Mouse (Mus musculus) B cell, adult (primary cell): ENCODE data around the gene Pafah2. TPM values are rescaled to one million over a fixed set of nuclear protein-coding genes. Genes with fewer than 3 reads are reported as not detected.

ENCODE experiments used
- total RNA-seq: library from RNA; stranded (reverse); gene quantifications from 4 replicates; pipeline ENCODE4 v1.2.4, GENCODE M21; 2023; ENCODE audit not compliant: inconsistent age

Pafah2 gene
- total RNA-seq, result 1.9 to 3.3 TPM (median 2.7 TPM) in 4 replicates

DNA sequence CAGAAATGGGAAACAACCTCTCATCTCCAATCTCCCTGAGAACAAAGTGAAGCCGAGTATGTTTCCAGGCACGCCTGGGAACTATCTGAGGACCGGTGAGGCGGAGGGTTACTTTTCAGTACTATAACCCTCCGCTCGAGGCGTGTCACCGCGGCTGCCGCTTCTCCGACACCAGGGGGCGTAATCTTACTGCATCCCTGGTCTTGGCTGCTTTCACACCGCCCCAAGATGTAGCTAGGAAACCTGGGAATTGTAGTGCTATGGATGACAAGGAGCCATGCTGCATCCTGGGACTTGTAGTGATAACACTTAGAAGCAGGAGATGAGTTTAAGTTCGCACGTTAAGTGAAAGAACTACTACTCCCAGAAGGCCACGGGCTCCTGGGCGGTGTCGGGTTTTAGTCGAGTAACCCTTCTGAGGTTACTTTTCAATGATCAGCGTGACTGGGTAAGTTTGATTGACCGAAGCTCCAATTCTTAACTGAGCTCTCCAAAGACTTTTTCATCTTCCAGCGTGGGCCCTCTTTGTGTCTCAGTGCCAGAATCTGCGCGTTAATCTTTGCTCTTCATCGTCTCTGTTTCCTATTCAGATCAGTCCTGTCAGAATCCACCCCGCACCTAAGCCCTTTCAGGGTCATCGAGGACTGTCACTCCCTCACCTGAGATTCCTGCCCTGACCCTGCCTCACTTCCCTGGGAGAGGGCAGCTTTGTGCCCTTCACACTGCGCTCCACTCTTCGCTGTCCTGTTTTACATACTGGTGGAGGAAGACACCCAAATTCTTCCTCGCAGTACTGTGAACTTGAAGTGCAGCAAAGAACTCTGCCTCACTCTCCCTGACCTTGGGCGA is at the start of gene Pafah2:
Gene Pafah2 (plus strand): TSS at position 344 of the 849 bp plus-strand sequence.

GRCm38 (mm10) chr4:134383750-134384149 is 12.4 kb upstream of the Pafah2 start, which contains the start of gene Extl1:
Gene Extl1 (minus strand): TSS chr4:134383850.

GRCm38 (mm10) chr4:134468215-134468575 is 72.1 kb downstream of the Pafah2 start, which contains the start of gene Stmn1:
Gene Stmn1 (plus strand): TSS chr4:134468320.

Other genes with a start within 250 kb of the Pafah2 start
- 13.8 to 21.8 TPM (median 16.7 TPM) in 4 replicates for gene Cep85, start 209.2 kb upstream of the Pafah2 start, total RNA-seq
- gene Gm7534, start 193.3 kb upstream of the Pafah2 start, total RNA-seq, result not detected in 4 replicates
- not detected in 4 replicates for gene Catsper4, start 168.9 kb upstream of the Pafah2 start, total RNA-seq
- gene Cnksr1, start 157.9 kb upstream of the Pafah2 start, total RNA-seq, result 0.39 to 0.55 TPM in 2 of 4 replicates, not detected in the others
- gene E130218I03Rik, start 152.7 kb upstream of the Pafah2 start, total RNA-seq, result not detected in 4 replicates
- 22.7 to 29.6 TPM (median 23.6 TPM) in 4 replicates for gene Zfp593, start 150.7 kb upstream of the Pafah2 start, total RNA-seq
- not detected in 4 replicates for gene Gm30191, start 149.4 kb upstream of the Pafah2 start, total RNA-seq
- not detected in 4 replicates for gene Grrp1, start 142.2 kb upstream of the Pafah2 start, total RNA-seq
- 10.3 to 15.7 TPM (median 11.6 TPM) in 4 replicates for gene Pdik1l, start 108.4 kb upstream of the Pafah2 start, total RNA-seq
- gene Trim63, start 81.2 kb upstream of the Pafah2 start, total RNA-seq, result not detected in 4 replicates
- gene Slc30a2, start 53.1 kb upstream of the Pafah2 start, total RNA-seq, result not detected in 4 replicates
- gene Extl1, start 12.5 kb upstream of the Pafah2 start, total RNA-seq, result 0.90 to 2.0 TPM (median 1.6 TPM) in 4 replicates
- 42.2 to 45.5 TPM (median 43.9 TPM) in 4 replicates for gene Stmn1, start 72.0 kb downstream of the Pafah2 start, total RNA-seq
- 2.1 to 3.9 TPM (median 2.8 TPM) in 4 replicates for gene Paqr7, start 100.4 kb downstream of the Pafah2 start, total RNA-seq
- not detected in 4 replicates for gene Aunip, start 114.7 kb downstream of the Pafah2 start, total RNA-seq
- gene Mtfr1l, start 139.1 kb downstream of the Pafah2 start, total RNA-seq, result 40.2 to 45.4 TPM (median 44.5 TPM) in 4 replicates
- gene Selenon, start 155.8 kb downstream of the Pafah2 start, total RNA-seq, result 1.1 to 1.9 TPM (median 1.5 TPM) in 4 replicates